Comparison of ENCODE assay signal across 9 mouse cellular contexts in the genomic region with DNA sequence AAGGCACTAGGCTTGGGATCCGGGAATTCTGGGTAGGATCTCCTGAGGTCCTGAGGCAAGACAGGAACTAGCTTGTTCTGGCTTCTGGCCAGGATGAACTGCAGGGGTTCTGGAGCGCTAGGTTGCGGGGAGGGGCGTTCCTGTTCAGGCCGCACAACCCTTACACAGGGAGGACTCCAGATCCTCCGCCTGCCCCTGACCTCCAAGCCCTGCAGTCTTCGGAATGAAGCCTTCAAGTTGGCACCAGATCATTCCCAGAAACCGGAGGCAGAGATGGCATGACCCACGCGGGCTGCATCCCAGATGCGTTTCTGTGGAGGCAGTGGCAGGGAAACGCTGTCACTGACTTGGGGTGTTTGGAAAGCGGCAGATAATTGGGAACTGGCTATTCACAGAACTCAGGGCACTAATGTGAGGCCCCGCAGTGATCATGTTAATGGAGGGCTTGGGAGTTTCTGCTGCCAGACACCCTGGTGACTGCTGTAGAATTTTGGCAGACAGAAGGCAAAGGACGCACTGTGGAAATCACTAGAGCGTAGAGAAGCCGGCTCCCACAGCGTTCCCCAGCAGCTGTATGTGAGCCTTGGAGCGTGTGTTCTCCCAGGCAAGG.
DNase-seq lines count a peak whose midpoint lies in the region; ATAC-seq lines count a peak whose summit lies in the region.
"Had no signal": no experiment of that assay in that cellular context is flagged by ENCODE, and none has a peak within 500 bp of the region (broad histone marks: within the 10 kb centered on the region; RNA-seq: fewer than 3 reads in every experiment).

No protein-coding gene starts in this region.

- H3K4me2 ChIP-seq in heart, embryonic 13.5 days: peak overlapping the region; percentile 74
- peak overlapping the region; percentile 64 for H3K4me2 ChIP-seq in embryonic facial prominence, embryonic 13.5 days
- H3K4me2 ChIP-seq in intestine, embryonic 16.5 days (ENCODE audit: low read depth, low read length): peak overlapping the region; percentile 43
- H3K4me2 ChIP-seq in midbrain, embryonic 16.5 days (ENCODE audit: low read length): peak overlapping the region; percentile 59

- no peak overlapping the region for H3K27ac ChIP-seq in heart, embryonic 13.5 days (replicated peaks)
- peak overlapping the region; percentile 34; the same call in 1 of the 2 replicates for H3K27ac ChIP-seq in embryonic facial prominence, embryonic 13.5 days
- H3K27ac ChIP-seq in intestine, embryonic 16.5 days (ENCODE audit: low read length): no peak overlapping the region
- no peak overlapping the region for H3K27ac ChIP-seq in midbrain, embryonic 16.5 days (ENCODE audit: low read length)

- H3K9me3 ChIP-seq in heart, embryonic 13.5 days: no peaks in the 10 kb centered on the region
- H3K9me3 ChIP-seq in embryonic facial prominence, embryonic 13.5 days: no peaks in the 10 kb centered on the region
- H3K9me3 ChIP-seq in intestine, embryonic 16.5 days (ENCODE audit: control insufficient read depth, low read length): no peaks in the 10 kb centered on the region
- H3K9me3 ChIP-seq in midbrain, embryonic 16.5 days (replicated peaks; ENCODE audit: control insufficient read depth, low read length, poor library complexity, severe bottlenecking): no peaks in the 10 kb centered on the region

- peak overlapping the region; percentile 44 for H3K4me3 ChIP-seq in heart, embryonic 13.5 days
- peak overlapping the region; percentile 30 for H3K4me3 ChIP-seq in embryonic facial prominence, embryonic 13.5 days
- peak overlapping the region; percentile 25 for H3K4me3 ChIP-seq in intestine, embryonic 16.5 days (ENCODE audit: low read length)
- peak overlapping the region; percentile 24 for H3K4me3 ChIP-seq in midbrain, embryonic 16.5 days (ENCODE audit: low read depth, low read length)

- ATAC-seq in heart, embryonic 13.5 days (ENCODE audit: extremely low read depth, insufficient number of reproducible peaks, low FRiP score, low TSS enrichment): no peak
- peak; percentile 67 for ATAC-seq in embryonic facial prominence, embryonic 13.5 days (ENCODE audit: insufficient number of reproducible peaks, insufficient read depth, low FRiP score, low TSS enrichment, low read depth)
- ATAC-seq in intestine, embryonic 16.5 days: peak; percentile 33; the same call in 1 of the 2 replicates
- ATAC-seq in midbrain, embryonic 16.5 days: peak; percentile 71

- 10% methylated on average over 19 of the region's 19 CpGs for WGBS in heart, embryonic 13.5 days
- 8% methylated on average over 19 of the region's 19 CpGs for WGBS in embryonic facial prominence, embryonic 13.5 days
- 12% methylated on average over 19 of the region's 19 CpGs for WGBS in intestine, embryonic 16.5 days
- 3% methylated on average over 19 of the region's 19 CpGs for WGBS in midbrain, embryonic 16.5 days

- no peak for DNase-seq in heart, adult 8-10 months (ENCODE audit: low spot score)
- DNase-seq in WW6 (ENCODE audit: low read depth, low spot score): peak; percentile 48
- DNase-seq in urinary bladder, adult 2 months (ENCODE audit: low spot score): no peak
- DNase-seq in adrenal gland, adult 18-20 months (ENCODE audit: low spot score in 2 of 2): no peak

- H3K36me3 ChIP-seq in heart, embryonic 13.5 days: no peaks in the 10 kb centered on the region
- H3K36me3 ChIP-seq in embryonic facial prominence, embryonic 13.5 days: no peaks in the 10 kb centered on the region
- H3K36me3 ChIP-seq in intestine, embryonic 16.5 days (ENCODE audit: control insufficient read depth, insufficient read depth, low read length): no peaks in the 10 kb centered on the region
- H3K36me3 ChIP-seq in midbrain, embryonic 16.5 days (ENCODE audit: control insufficient read depth, insufficient read depth, low read length): no peaks in the 10 kb centered on the region

- 0 out of 2 replicates have a peak, but pooled peaks cover 3% of the 10 kb centered on the region for H3K27me3 ChIP-seq in heart, embryonic 13.5 days (replicated peaks)
- H3K27me3 ChIP-seq in embryonic facial prominence, embryonic 13.5 days: no peaks in the 10 kb centered on the region
- H3K27me3 ChIP-seq in intestine, embryonic 16.5 days (replicated peaks; ENCODE audit: control insufficient read depth, insufficient read depth, low read length): no peaks in the 10 kb centered on the region
- no peaks in the 10 kb centered on the region for H3K27me3 ChIP-seq in midbrain, embryonic 16.5 days (ENCODE audit: control insufficient read depth, insufficient read depth, low read depth, low read length)
- H3K27me3 ChIP-seq: CH12.LX had no signal

- peak overlapping the region; percentile 52 for H3K9ac ChIP-seq in heart, embryonic 13.5 days
- peak overlapping the region; percentile 54 for H3K9ac ChIP-seq in embryonic facial prominence, embryonic 13.5 days
- H3K9ac ChIP-seq in intestine, embryonic 16.5 days (ENCODE audit: low read depth, low read length): peak overlapping the region; percentile 43
- H3K9ac ChIP-seq in midbrain, embryonic 16.5 days (ENCODE audit: low read depth, low read length): peak overlapping the region; percentile 28; the same call in 1 of the 2 replicates

- peaks cover 17% of the 10 kb centered on the region for H3K4me1 ChIP-seq in heart, embryonic 13.5 days
- peaks cover 18% of the 10 kb centered on the region for H3K4me1 ChIP-seq in embryonic facial prominence, embryonic 13.5 days
- H3K4me1 ChIP-seq in intestine, embryonic 16.5 days (ENCODE audit: control insufficient read depth, insufficient read depth, low read length): 0 out of 2 replicates have a peak, but pooled peaks cover 6% of the 10 kb centered on the region
- peaks cover 17% of the 10 kb centered on the region for H3K4me1 ChIP-seq in midbrain, embryonic 16.5 days (ENCODE audit: control insufficient read depth, insufficient read depth, low read length)
